Mouse (Mus musculus): ENCODE results near the gene Slc4a4. TPM values are rescaled to one million over a fixed set of nuclear protein-coding genes. Genes with fewer than 3 reads are reported as not detected.

Gene Slc4a4
- polyA plus RNA-seq, 1 experiment from 2014 or later, result 2.5 TPM

DNA sequence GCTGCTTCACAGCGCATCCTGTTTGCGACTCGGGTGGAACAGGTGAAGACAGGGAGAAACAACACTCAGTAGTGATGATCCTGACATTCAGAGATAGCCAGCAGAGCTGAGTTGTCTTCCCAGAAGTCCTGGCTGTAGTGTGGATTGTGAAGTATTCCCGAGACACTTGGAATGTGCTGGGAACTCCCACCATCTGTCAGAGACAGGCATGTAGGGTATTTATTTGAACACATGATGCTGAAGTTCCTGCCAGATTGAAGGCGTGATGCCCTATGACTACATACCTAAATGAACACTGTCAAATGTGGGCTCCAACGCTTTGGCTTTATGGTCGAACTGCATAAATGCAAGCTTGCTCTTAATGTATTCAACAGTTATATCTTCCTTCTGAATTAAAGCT, 63.7 kb downstream of the Slc4a4 start:
- H3K27me3 ChIP-seq (ENCODE audit: insufficient read depth, poor library complexity, severe bottlenecking), result no peaks in the 10 kb centered on the region
- WGBS, result 91% methylated on average over 7 of the region's 7 CpGs
- H3K4me3 ChIP-seq, result no peak overlapping the region
- no peak for DNase-seq (ENCODE audit: low spot score)
- no peaks in the 10 kb centered on the region for H3K9me3 ChIP-seq
- H3K4me1 ChIP-seq (replicated peaks), result no peaks in the 10 kb centered on the region
- no peaks in the 10 kb centered on the region for H3K36me3 ChIP-seq
- H3K27ac ChIP-seq, result no peak overlapping the region

DNA sequence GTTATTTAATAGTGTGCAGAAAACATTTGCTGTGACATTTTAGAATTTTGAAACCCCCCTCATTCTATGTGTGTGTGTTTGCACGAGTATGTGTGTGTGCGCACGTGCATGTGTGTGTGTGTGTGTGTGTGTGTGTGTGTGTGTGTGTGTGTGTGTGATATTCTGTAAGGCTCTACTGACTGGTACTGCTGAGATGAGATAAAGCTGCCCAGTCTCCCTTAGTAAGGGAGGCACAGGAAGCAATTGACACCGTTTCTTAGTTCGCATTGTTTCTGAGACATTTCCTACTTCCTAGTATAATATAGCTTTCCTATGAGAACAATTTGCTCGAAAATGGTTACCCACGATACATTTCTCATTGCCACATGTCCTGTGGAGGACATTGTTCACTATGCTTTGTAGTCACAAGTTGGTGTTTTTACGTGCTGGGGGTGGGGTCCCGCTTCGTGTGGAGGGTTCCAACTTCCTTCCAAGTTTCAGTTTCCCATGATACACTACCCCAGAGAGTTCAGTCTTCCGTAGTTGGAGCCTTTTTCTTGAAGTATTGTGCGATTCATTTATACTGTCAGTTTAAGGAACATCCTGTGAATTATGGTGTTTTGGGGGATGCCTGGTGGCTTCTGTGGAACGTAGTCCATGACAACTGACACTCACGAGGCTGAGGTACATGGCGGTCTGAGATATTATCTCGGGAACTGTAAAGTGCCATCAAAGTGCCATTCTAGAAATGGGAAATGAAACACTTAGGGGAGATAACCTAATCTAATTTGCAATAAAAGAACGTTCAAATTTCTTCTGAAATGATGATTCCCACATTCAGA, 66.3 kb downstream of the Slc4a4 start:
- Histone ChIP-seq H3K4me3 (no peak overlapping the region), H3K9me3 (no peaks in the 10 kb centered on the region), H3K27ac (no peak overlapping the region), H3K36me3 (no peaks in the 10 kb centered on the region), H3K27me3 (ENCODE audit: insufficient read depth, poor library complexity, severe bottlenecking) (no peaks in the 10 kb centered on the region), H3K4me1 (replicated peaks) (no peaks in the 10 kb centered on the region)
- DNase-seq (ENCODE audit: low spot score), result no peak
- 89% methylated on average over 17 of the region's 17 CpGs for WGBS

GRCm38 (mm10) chr5:88957735-88958134, 71.1 kb downstream of the Slc4a4 start:
- WGBS, result 79% methylated on average over 5 of the region's 5 CpGs
- Histone ChIP-seq H3K27me3 (ENCODE audit: insufficient read depth, poor library complexity, severe bottlenecking) (no peaks in the 10 kb centered on the region), H3K4me3 (no peak overlapping the region), H3K4me1 (replicated peaks) (no peaks in the 10 kb centered on the region), H3K9me3 (no peaks in the 10 kb centered on the region), H3K36me3 (no peaks in the 10 kb centered on the region), H3K27ac (no peak overlapping the region)
- no peak for DNase-seq (ENCODE audit: low spot score)

- Histone ChIP-seq H3K27me3 (ENCODE audit: insufficient read depth, poor library complexity, severe bottlenecking) (no peaks in the 10 kb centered on the region), H3K36me3 (no peaks in the 10 kb centered on the region), H3K4me1 (replicated peaks) (no peaks in the 10 kb centered on the region), H3K27ac (no peak overlapping the region), H3K9me3 (no peaks in the 10 kb centered on the region), H3K4me3 (no peak overlapping the region)
- 89% methylated on average over 5 of the region's 5 CpGs for WGBS
- DNase-seq (ENCODE audit: low spot score), result no peak
Observed at GRCm38 (mm10) chr5:88958966-88959365, 72.3 kb downstream of the Slc4a4 start.

- Histone ChIP-seq H3K27me3 (ENCODE audit: insufficient read depth, poor library complexity, severe bottlenecking) (no peaks in the 10 kb centered on the region), H3K4me3 (no peak overlapping the region), H3K9me3 (no peaks in the 10 kb centered on the region), H3K27ac (no peak overlapping the region), H3K4me1 (replicated peaks) (no peaks in the 10 kb centered on the region), H3K36me3 (no peaks in the 10 kb centered on the region)
- WGBS, result 74% methylated on average over 6 of the region's 6 CpGs
- no peak for DNase-seq (ENCODE audit: low spot score)
Observed at GRCm38 (mm10) chr5:88959412-88959811, 72.8 kb downstream of the Slc4a4 start.

DNA sequence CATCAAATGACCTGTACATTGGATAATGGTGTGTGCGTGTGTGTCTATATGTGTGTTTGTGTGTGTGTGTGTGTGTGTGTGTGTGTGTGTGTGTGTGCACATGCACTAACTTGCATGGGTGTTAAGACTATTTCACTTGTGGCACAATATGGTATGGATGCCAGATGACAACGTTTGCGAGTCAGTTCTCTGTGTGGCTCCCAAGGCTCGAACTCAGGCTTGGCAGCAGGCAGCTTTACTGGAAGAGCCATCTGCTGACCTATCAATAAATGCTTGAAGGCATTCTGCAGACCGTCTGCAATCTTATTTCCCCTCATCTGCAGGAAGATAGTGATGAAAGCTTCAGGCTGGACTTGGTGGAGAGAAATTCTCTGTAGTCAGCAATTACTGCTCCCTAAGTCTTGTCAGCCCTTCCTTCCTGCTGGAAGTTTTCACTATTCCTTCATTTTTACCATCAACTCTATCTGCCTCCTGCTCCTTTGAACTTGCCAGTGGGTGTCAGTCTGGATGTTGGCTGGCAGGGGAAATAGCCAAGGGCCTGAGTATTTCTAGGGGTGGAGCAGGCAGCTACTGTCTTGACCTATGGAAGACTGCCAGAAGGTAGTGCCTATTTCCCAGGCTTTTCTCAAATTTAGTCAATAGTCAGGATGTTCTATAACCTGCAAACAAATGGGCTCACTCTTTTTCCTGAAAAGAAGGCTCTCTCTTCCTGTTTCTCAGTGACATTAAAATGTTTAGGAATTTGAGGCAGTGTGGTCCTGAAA, 73.9 kb downstream of the Slc4a4 start:
- Histone ChIP-seq H3K36me3 (no peaks in the 10 kb centered on the region), H3K4me1 (replicated peaks) (no peaks in the 10 kb centered on the region), H3K9me3 (no peaks in the 10 kb centered on the region), H3K27me3 (ENCODE audit: insufficient read depth, poor library complexity, severe bottlenecking) (no peaks in the 10 kb centered on the region), H3K27ac (no peak overlapping the region), H3K4me3 (no peak overlapping the region)
- no peak for DNase-seq (ENCODE audit: low spot score)
- WGBS, result 84% methylated on average over 5 of the region's 5 CpGs

- H3K27ac ChIP-seq, result no peak overlapping the region
- H3K9me3 ChIP-seq, result no peaks in the 10 kb centered on the region
- no peak for DNase-seq (ENCODE audit: low spot score)
- H3K4me3 ChIP-seq, result no peak overlapping the region
- no peaks in the 10 kb centered on the region for H3K36me3 ChIP-seq
- no peaks in the 10 kb centered on the region for H3K4me1 ChIP-seq (replicated peaks)
- 86% methylated on average over 7 of the region's 7 CpGs for WGBS
- no peaks in the 10 kb centered on the region for H3K27me3 ChIP-seq (ENCODE audit: insufficient read depth, poor library complexity, severe bottlenecking)
Observed at GRCm38 (mm10) chr5:88961351-88961761, 74.7 kb downstream of the Slc4a4 start.

GRCm38 (mm10) chr5:88964685-88965290, 78.2 kb downstream of the Slc4a4 start:
- Histone ChIP-seq H3K27me3 (ENCODE audit: insufficient read depth, poor library complexity, severe bottlenecking) (no peaks in the 10 kb centered on the region), H3K4me3 (no peak overlapping the region), H3K9me3 (no peaks in the 10 kb centered on the region), H3K36me3 (no peaks in the 10 kb centered on the region), H3K27ac (no peak overlapping the region), H3K4me1 (replicated peaks) (peaks cover 11% of the 10 kb centered on the region; the same call in 1 of the 2 replicates)
- DNase-seq (ENCODE audit: low spot score), result no peak
- WGBS, result 90% methylated on average over 6 of the region's 6 CpGs

- no peaks in the 10 kb centered on the region for H3K27me3 ChIP-seq (ENCODE audit: insufficient read depth, poor library complexity, severe bottlenecking)
- no peaks in the 10 kb centered on the region for H3K9me3 ChIP-seq
- DNase-seq (ENCODE audit: low spot score), result no peak
- 88% methylated on average over 4 of the region's 4 CpGs for WGBS
- no peaks in the 10 kb centered on the region for H3K36me3 ChIP-seq
- H3K4me1 ChIP-seq (replicated peaks), result peaks cover 11% of the 10 kb centered on the region; the same call in 1 of the 2 replicates
- H3K4me3 ChIP-seq, result no peak overlapping the region
- H3K27ac ChIP-seq, result no peak overlapping the region
Observed at GRCm38 (mm10) chr5:88966507-88966906, 79.9 kb downstream of the Slc4a4 start.

DNA sequence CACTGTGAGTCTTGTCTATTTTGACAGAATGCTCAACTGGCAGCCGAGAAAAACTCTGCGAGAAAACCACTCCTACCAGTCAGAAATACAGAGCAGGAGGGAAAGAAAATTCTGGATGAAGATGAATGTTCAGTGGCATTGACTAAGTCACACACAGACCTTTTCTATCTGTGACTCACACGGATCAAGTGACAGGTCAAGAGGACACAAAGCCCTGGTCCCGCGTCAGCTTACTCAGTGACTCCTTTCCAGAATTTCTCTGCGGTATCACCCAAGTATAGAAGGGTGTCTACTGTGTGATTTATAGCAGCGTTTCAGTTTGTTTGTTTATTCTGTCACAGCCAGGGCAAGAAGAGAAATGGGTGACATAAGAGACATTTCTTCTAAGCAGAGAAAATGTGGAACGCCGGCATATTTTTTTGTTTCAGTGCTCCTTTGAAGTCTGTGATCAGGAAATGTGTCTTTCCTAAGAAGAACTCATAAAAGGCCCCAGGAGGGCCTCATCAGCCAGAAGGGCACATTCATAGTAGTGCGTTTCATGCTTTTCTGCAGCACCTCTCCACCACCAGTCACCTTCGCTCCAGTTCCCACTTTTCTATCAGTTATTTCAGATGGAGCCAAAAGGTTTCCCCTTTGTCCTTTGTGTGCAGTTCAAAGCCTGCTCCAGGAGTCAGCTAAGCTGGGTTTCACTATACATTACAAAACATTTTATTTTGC, 82.5 kb downstream of the Slc4a4 start:
- H3K4me3 ChIP-seq, result no peak overlapping the region
- 47% methylated on average over 11 of the region's 11 CpGs for WGBS
- no peaks in the 10 kb centered on the region for H3K9me3 ChIP-seq
- DNase-seq (ENCODE audit: low spot score), result no peak
- H3K27me3 ChIP-seq (ENCODE audit: insufficient read depth, poor library complexity, severe bottlenecking), result no peaks in the 10 kb centered on the region
- H3K27ac ChIP-seq, result no peak overlapping the region
- H3K36me3 ChIP-seq, result no peaks in the 10 kb centered on the region
- H3K4me1 ChIP-seq (replicated peaks), result peaks cover 11% of the 10 kb centered on the region; the same call in 1 of the 2 replicates

DNA sequence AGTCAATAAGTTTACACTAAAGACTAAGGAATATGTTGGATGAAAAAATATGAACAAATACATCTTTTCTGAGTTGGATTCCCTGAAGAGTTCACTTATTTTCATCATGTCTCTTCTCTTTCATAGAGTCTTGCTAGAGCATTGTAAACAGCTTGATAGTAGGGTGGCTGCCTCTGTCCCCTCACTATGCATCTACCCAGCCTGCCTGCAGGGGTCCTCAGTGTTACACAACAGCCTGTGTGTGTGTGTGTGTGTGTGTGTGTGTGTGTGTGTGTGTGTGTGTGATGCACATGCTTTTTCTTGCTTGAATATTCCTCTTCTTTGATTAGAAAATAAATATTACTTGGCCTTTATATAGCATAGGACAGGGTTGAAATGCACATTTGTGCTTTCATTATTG, 84.9 kb downstream of the Slc4a4 start:
- DNase-seq (ENCODE audit: low spot score), result no peak

GRCm38 (mm10) chr5:88972277-88972676, 85.7 kb downstream of the Slc4a4 start:
- Histone ChIP-seq H3K9me3 (no peaks in the 10 kb centered on the region), H3K27ac (no peak overlapping the region), H3K36me3 (no peaks in the 10 kb centered on the region), H3K27me3 (ENCODE audit: insufficient read depth, poor library complexity, severe bottlenecking) (no peaks in the 10 kb centered on the region), H3K4me1 (replicated peaks) (peaks cover 22% of the 10 kb centered on the region), H3K4me3 (no peak overlapping the region)
- DNase-seq (ENCODE audit: low spot score), result no peak
- 69% methylated on average over 7 of the region's 7 CpGs for WGBS

More for the DNA sequence above, 84.9 kb downstream of the Slc4a4 start:
- Histone ChIP-seq H3K27ac (no peak overlapping the region), H3K36me3 (no peaks in the 10 kb centered on the region), H3K4me1 (replicated peaks) (peaks cover 20% of the 10 kb centered on the region), H3K9me3 (no peaks in the 10 kb centered on the region), H3K4me3 (no peak overlapping the region), H3K27me3 (ENCODE audit: insufficient read depth, poor library complexity, severe bottlenecking) (no peaks in the 10 kb centered on the region)

Data from hindbrain, embryonic 10.5 days (tissue).